Mouse (Mus musculus) urinary bladder, postnatal 10 days (tissue): ENCODE measurements around the gene Vmn1r9.
"Not testable (repeated sequence)": the region's sequence is repeated elsewhere in the genome, so short reads cannot be mapped to it uniquely, and the experiment has no call there.

ENCODE experiments used
- DNase-seq: peaks from one replicate; pipeline ENCODE4 v3.0.0; 2022; ENCODE audit warnings: low spot score

Vmn1r9 gene

DNA sequence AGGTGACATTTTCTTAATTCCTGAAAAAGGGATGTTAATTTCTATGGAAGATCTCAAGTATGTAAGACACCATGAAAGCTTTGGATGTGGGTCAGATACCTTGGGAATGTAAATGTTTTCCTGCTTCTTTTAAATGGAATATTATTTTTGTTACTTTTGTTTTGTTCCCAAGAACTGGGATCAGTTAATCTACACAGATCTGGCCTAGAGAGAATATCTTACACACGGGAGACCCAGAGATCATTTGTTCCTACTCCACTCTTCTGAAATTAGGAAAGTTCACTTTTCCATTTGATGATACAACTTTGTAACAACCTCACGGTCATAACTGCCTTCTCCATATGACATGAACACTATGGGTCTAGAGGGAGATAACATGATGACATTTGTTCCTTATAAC is at the start of gene Vmn1r9:
Gene Vmn1r9, plus strand, starts transcription at position 301 of the 400 bp plus-strand sequence.
- no peak for DNase-seq

GRCm38 (mm10) chr6:57025224-57025623 is 41.4 kb upstream of the Vmn1r9 start, which contains the start of gene Vmn1r7:
TSS of gene Vmn1r7 (minus strand) at chr6:57025324.
- not testable (repeated sequence) for DNase-seq

- DNase-seq: no peak
Measured at GRCm38 (mm10) chr6:57031984-57032383, 34.6 kb upstream of the Vmn1r9 start, which contains the start of gene Vmn1r8. TSS of gene Vmn1r8 (plus strand) at chr6:57032284.

- DNase-seq: no peak
Measured at GRCm38 (mm10) chr6:57034674-57035073, 31.9 kb upstream of the Vmn1r9 start.

DNA sequence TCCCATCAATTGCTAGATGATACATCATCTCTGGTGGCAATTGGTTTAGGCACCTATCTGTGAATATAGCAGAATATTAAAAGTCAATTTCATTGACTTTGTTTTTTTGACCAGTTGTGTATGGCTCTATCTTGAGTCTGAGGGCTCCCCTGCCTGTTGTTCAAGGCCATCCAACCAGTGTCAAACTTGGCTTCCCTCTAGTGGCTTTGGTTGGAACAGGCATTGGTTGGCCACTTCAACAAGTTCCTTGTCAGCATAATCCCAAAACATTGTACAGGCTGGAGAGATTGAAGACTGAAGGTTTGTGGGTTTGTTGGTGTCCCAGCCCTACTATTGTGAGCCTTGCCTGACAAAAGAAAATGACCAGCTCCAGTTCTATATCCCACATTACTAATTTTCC is 2.9 kb upstream of the Vmn1r9 start:
- no peak for DNase-seq

GRCm38 (mm10) chr6:57106358-57106757 is 39.8 kb downstream of the Vmn1r9 start:
- DNase-seq: no peak

DNA sequence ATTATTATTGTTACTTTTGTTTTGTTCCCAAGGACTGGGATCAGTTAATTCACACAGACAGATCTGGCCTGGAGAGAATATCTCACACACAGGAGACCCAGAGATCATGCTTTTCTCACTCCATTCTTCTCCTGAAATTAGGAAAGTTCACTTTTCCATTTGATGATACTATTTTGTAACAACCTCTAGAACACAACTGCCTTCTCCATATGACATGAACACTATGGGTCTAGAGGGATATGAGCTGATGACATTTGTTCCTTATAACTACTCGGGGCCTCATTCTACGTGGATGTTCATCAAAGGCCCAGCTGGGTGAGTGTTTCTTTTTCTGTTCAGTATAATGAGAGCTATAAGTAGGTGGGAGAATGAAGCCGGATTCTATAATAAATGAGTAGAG is 42.6 kb downstream of the Vmn1r9 start, which contains the start of gene Vmn1r10:
Gene Vmn1r10, plus strand, starts transcription at position 301 of the 400 bp plus-strand sequence.
- no peak for DNase-seq
